Mouse (Mus musculus): Measurements from ENCODE around the gene Fut7.

GRCm38 (mm10) chr2:25468962-25469915 is 46.2 kb downstream of the Fut7 start:
- TF ChIP-seq CTCF (IDR thresholded peaks at IDR 0.05; ENCODE audit: control insufficient read depth, insufficient read depth, insufficient read length), result no peak
- no peak for TF ChIP-seq MAX (IDR thresholded peaks at IDR 0.05)
- no peak for TF ChIP-seq MYOD1 (IDR thresholded peaks at IDR 0.05; ENCODE audit: control insufficient read depth, insufficient read length, low read depth)
- TF ChIP-seq USF1 (IDR thresholded peaks at IDR 0.05; ENCODE audit: low read depth), result no peak
- no peak for TF ChIP-seq CEBPB (IDR thresholded peaks at IDR 0.05; ENCODE audit: low read depth)
- no peak for TF ChIP-seq MYOG (IDR thresholded peaks at IDR 0.05; ENCODE audit: control insufficient read depth, extremely low read depth, insufficient read length)
- TF ChIP-seq FOSL1 (IDR thresholded peaks at IDR 0.05; ENCODE audit: insufficient read depth, low read length, poor library complexity, severe bottlenecking), result no peak
